Mouse (Mus musculus): ENCODE measurements around the gene Scrn2. TPM values are rescaled to one million over a fixed set of nuclear protein-coding genes. Genes with fewer than 3 reads are reported as not detected.

Gene Scrn2
- total and polyA plus RNA-seq, 2 experiments from 2014 or later = 12.4 to 24.0 TPM

- H3K27ac ChIP-seq = peak overlapping the region; percentile 51; the same call in 1 of the 2 replicates
- ATAC-seq (no peak), DNase-seq (ENCODE audit: low spot score) (no peak)
- no peaks in the 10 kb centered on the region for H3K9me3 ChIP-seq (ENCODE audit: low read length)
- TF ChIP-seq CTCF (IDR thresholded peaks at IDR 0.05; ENCODE audit: low read depth) = no peak
- 17% methylated on average over 15 of the region's 15 CpGs for WGBS
- H3K4me3 ChIP-seq (ENCODE audit: low read length) = peak overlapping the region; percentile 48
- peak overlapping the region; percentile 52 for H3K9ac ChIP-seq (replicated peaks; ENCODE audit: low read length)
- peak overlapping the region; percentile 75 for H3K4me2 ChIP-seq (ENCODE audit: low read depth, low read length)
- H3K36me3 ChIP-seq (ENCODE audit: insufficient read depth, low read length) = no peaks in the 10 kb centered on the region
- no peaks in the 10 kb centered on the region for H3K4me1 ChIP-seq (ENCODE audit: insufficient read depth, low read length)
- H3K27me3 ChIP-seq (ENCODE audit: insufficient read depth, low read length) = 0 out of 2 replicates have a peak, but pooled peaks cover 2% of the 10 kb centered on the region
These were observed 688 bp downstream of the Scrn2 start for GRCm38 (mm10) chr11:97030426-97030825.

GRCm38 (mm10) chr11:97031977-97032376 is 2.2 kb downstream of the Scrn2 start:
- Histone ChIP-seq H3K4me1 (ENCODE audit: insufficient read depth, low read length) (no peaks in the 10 kb centered on the region), H3K36me3 (ENCODE audit: insufficient read depth, low read length) (no peaks in the 10 kb centered on the region), H3K27me3 (ENCODE audit: insufficient read depth, low read length) (no peaks in the 10 kb centered on the region), H3K4me3 (ENCODE audit: low read length) (no peak overlapping the region), H3K27ac (no peak overlapping the region), H3K9me3 (ENCODE audit: low read length) (no peaks in the 10 kb centered on the region), H3K9ac (replicated peaks; ENCODE audit: low read length) (no peak overlapping the region), H3K4me2 (ENCODE audit: low read depth, low read length) (no peak overlapping the region)
- 81% methylated on average over 12 of the region's 12 CpGs for WGBS
- no peak for ATAC-seq
- no peak for DNase-seq (ENCODE audit: low spot score)
- no peak for TF ChIP-seq CTCF (IDR thresholded peaks at IDR 0.05; ENCODE audit: low read depth)

GRCm38 (mm10) chr11:97032499-97032898 is 2.8 kb downstream of the Scrn2 start:
- no peak for DNase-seq (ENCODE audit: low spot score)
- Histone ChIP-seq H3K4me3 (ENCODE audit: low read length) (no peak overlapping the region), H3K9me3 (ENCODE audit: low read length) (no peaks in the 10 kb centered on the region), H3K4me1 (ENCODE audit: insufficient read depth, low read length) (no peaks in the 10 kb centered on the region), H3K27me3 (ENCODE audit: insufficient read depth, low read length) (no peaks in the 10 kb centered on the region), H3K4me2 (ENCODE audit: low read depth, low read length) (no peak overlapping the region), H3K27ac (no peak overlapping the region), H3K9ac (replicated peaks; ENCODE audit: low read length) (no peak overlapping the region), H3K36me3 (ENCODE audit: insufficient read depth, low read length) (no peaks in the 10 kb centered on the region)
- no peak for ATAC-seq
- no peak for TF ChIP-seq CTCF (IDR thresholded peaks at IDR 0.05; ENCODE audit: low read depth)
- 93% methylated on average over 4 of the region's 4 CpGs for WGBS

GRCm38 (mm10) chr11:97033781-97034180 is 4.0 kb downstream of the Scrn2 start:
- no peak overlapping the region for H3K4me2 ChIP-seq (ENCODE audit: low read depth, low read length)
- no peaks in the 10 kb centered on the region for H3K36me3 ChIP-seq (ENCODE audit: insufficient read depth, low read length)
- 94% methylated on average over 4 of the region's 4 CpGs for WGBS
- TF ChIP-seq CTCF (IDR thresholded peaks at IDR 0.05; ENCODE audit: low read depth) = no peak
- no peak overlapping the region for H3K27ac ChIP-seq
- no peak overlapping the region for H3K4me3 ChIP-seq (ENCODE audit: low read length)
- ATAC-seq (no peak), DNase-seq (ENCODE audit: low spot score) (no peak)
- no peaks in the 10 kb centered on the region for H3K4me1 ChIP-seq (ENCODE audit: insufficient read depth, low read length)
- H3K9me3 ChIP-seq (ENCODE audit: low read length) = no peaks in the 10 kb centered on the region
- no peak overlapping the region for H3K9ac ChIP-seq (replicated peaks; ENCODE audit: low read length)
- H3K27me3 ChIP-seq (ENCODE audit: insufficient read depth, low read length) = no peaks in the 10 kb centered on the region

GRCm38 (mm10) chr11:97036141-97036540 is 6.4 kb downstream of the Scrn2 start:
- H3K27me3 ChIP-seq (ENCODE audit: insufficient read depth, low read length) = no peaks in the 10 kb centered on the region
- H3K4me2 ChIP-seq (ENCODE audit: low read depth, low read length) = no peak overlapping the region

GRCm38 (mm10) chr11:97038881-97039280 is 9.1 kb downstream of the Scrn2 start:
- ATAC-seq = no peak
- WGBS = 59% methylated on average over 7 of the region's 7 CpGs
- H3K27ac ChIP-seq = no peak overlapping the region

More at GRCm38 (mm10) chr11:97036141-97036540, 6.4 kb downstream of the Scrn2 start:
- Histone ChIP-seq H3K27ac (no peak overlapping the region), H3K4me3 (ENCODE audit: low read length) (no peak overlapping the region), H3K36me3 (ENCODE audit: insufficient read depth, low read length) (no peaks in the 10 kb centered on the region), H3K4me1 (ENCODE audit: insufficient read depth, low read length) (no peaks in the 10 kb centered on the region), H3K9ac (replicated peaks; ENCODE audit: low read length) (no peak overlapping the region), H3K9me3 (ENCODE audit: low read length) (no peaks in the 10 kb centered on the region)
- no peak for DNase-seq (ENCODE audit: low spot score)
- no peak for ATAC-seq
- no peak for TF ChIP-seq CTCF (IDR thresholded peaks at IDR 0.05; ENCODE audit: low read depth)
- WGBS = 77% methylated on average over 5 of the region's 5 CpGs

GRCm38 (mm10) chr11:97040301-97041021 is 10.7 kb downstream of the Scrn2 start:
- Histone ChIP-seq H3K9ac (replicated peaks; ENCODE audit: low read length) (no peak overlapping the region; the same call in 1 of the 2 replicates), H3K27me3 (ENCODE audit: insufficient read depth, low read length) (no peaks in the 10 kb centered on the region), H3K4me2 (ENCODE audit: low read depth, low read length) (peak overlapping the region; percentile 71), H3K4me1 (ENCODE audit: insufficient read depth, low read length) (peaks cover 5% of the 10 kb centered on the region; the same call in 1 of the 2 replicates), H3K4me3 (ENCODE audit: low read length) (peak overlapping the region; percentile 80), H3K9me3 (ENCODE audit: low read length) (no peaks in the 10 kb centered on the region), H3K27ac (no peak overlapping the region), H3K36me3 (ENCODE audit: insufficient read depth, low read length) (no peaks in the 10 kb centered on the region)
- DNase-seq (ENCODE audit: low spot score) (no peak), ATAC-seq (no peak)
- no peak for TF ChIP-seq CTCF (IDR thresholded peaks at IDR 0.05; ENCODE audit: low read depth)
- WGBS = 53% methylated on average over 12 of the region's 12 CpGs

More at GRCm38 (mm10) chr11:97038881-97039280, 9.1 kb downstream of the Scrn2 start:
- no peaks in the 10 kb centered on the region for H3K9me3 ChIP-seq (ENCODE audit: low read length)
- H3K9ac ChIP-seq (replicated peaks; ENCODE audit: low read length) = no peak overlapping the region
- no peaks in the 10 kb centered on the region for H3K27me3 ChIP-seq (ENCODE audit: insufficient read depth, low read length)
- no peak for TF ChIP-seq CTCF (IDR thresholded peaks at IDR 0.05; ENCODE audit: low read depth)
- H3K36me3 ChIP-seq (ENCODE audit: insufficient read depth, low read length) = no peaks in the 10 kb centered on the region
- no peak overlapping the region for H3K4me3 ChIP-seq (ENCODE audit: low read length)
- no peak for DNase-seq (ENCODE audit: low spot score)
- H3K4me2 ChIP-seq (ENCODE audit: low read depth, low read length) = no peak overlapping the region
- H3K4me1 ChIP-seq (ENCODE audit: insufficient read depth, low read length) = peaks cover 5% of the 10 kb centered on the region; the same call in 1 of the 2 replicates

Data from hindbrain, postnatal 0 days (tissue).